Mouse (Mus musculus) stomach, postnatal 0 days (tissue): ENCODE data around the gene Zfp980.
"Not testable (repeated sequence)": the region's sequence is repeated elsewhere in the genome, so short reads cannot be mapped to it uniquely, and the experiment has no call there.

Experiments
- CTCF ChIP-seq: IDR thresholded peaks from 2 replicates; pipeline ENCODE4 v1.5.1; 2016; ENCODE audit warnings: antibody characterized with exemption, low read depth, mild to moderate bottlenecking, moderate library complexity
- EP300 ChIP-seq: optimal IDR thresholded peaks from 2 replicates; pipeline ENCODE3; 2016; ENCODE audit warnings: antibody characterized with exemption

- not testable (repeated sequence) for TF ChIP-seq CTCF, EP300
These were observed 3.8 kb downstream of the Zfp980 start for GRCm38 (mm10) chr4:145674286-145674780.
